Mouse (Mus musculus): ENCODE results near the gene V1ra8. TPM values are rescaled to one million over a fixed set of nuclear protein-coding genes. Genes with fewer than 3 reads are reported as not detected.

Gene V1ra8
- polyA plus RNA-seq, 1 experiment from 2014 or later = not detected

Other genes with a start within 250 kb of the V1ra8 start
- gene Vmn1r46, start 233.5 kb upstream of the V1ra8 start, polyA plus RNA-seq (2014; fragmentation: Nextera tagmentation; extraction: Ambion mirVana) = not detected in 2 replicates
- gene Vmn1r47, start 186.6 kb upstream of the V1ra8 start, polyA plus RNA-seq (2014; fragmentation: Nextera tagmentation; extraction: Ambion mirVana) = not detected in 2 replicates
- not detected in 2 replicates for gene Vmn1r48, start 166.0 kb upstream of the V1ra8 start, polyA plus RNA-seq (2014; fragmentation: Nextera tagmentation; extraction: Ambion mirVana)
- not detected in 2 replicates for gene Vmn1r49, start 124.3 kb upstream of the V1ra8 start, polyA plus RNA-seq (2014; fragmentation: Nextera tagmentation; extraction: Ambion mirVana)
- not detected in 2 replicates for gene Vmn1r50, start 101.4 kb upstream of the V1ra8 start, polyA plus RNA-seq (2014; fragmentation: Nextera tagmentation; extraction: Ambion mirVana)
- gene Vmn1r51, start 80.2 kb upstream of the V1ra8 start, polyA plus RNA-seq (2014; fragmentation: Nextera tagmentation; extraction: Ambion mirVana) = 0.15 TPM in 1 of 2 replicates, not detected in the other
- gene Vmn1r52, start 28.0 kb upstream of the V1ra8 start, polyA plus RNA-seq (2014; fragmentation: Nextera tagmentation; extraction: Ambion mirVana) = not detected in 2 replicates
- not detected in 2 replicates for gene Vmn1r53, start 21.6 kb downstream of the V1ra8 start, polyA plus RNA-seq (2014; fragmentation: Nextera tagmentation; extraction: Ambion mirVana)
- gene Vmn1r54, start 43.5 kb downstream of the V1ra8 start, polyA plus RNA-seq (2014; fragmentation: Nextera tagmentation; extraction: Ambion mirVana) = not detected in 2 replicates
- not detected in 2 replicates for gene BC048671, start 98.4 kb downstream of the V1ra8 start, polyA plus RNA-seq (2014; fragmentation: Nextera tagmentation; extraction: Ambion mirVana)
- gene Chst13, start 122.4 kb downstream of the V1ra8 start, polyA plus RNA-seq (2014; fragmentation: Nextera tagmentation; extraction: Ambion mirVana) = 3.1 and 6.4 TPM in 2 replicates
- gene Uroc1, start 130.5 kb downstream of the V1ra8 start, polyA plus RNA-seq (2014; fragmentation: Nextera tagmentation; extraction: Ambion mirVana) = 0.11 TPM in 1 of 2 replicates, not detected in the other
- gene Zxdc, start 166.7 kb downstream of the V1ra8 start, polyA plus RNA-seq (2014; fragmentation: Nextera tagmentation; extraction: Ambion mirVana) = 11.9 and 12.9 TPM in 2 replicates
- gene Cfap100, start 226.0 kb downstream of the V1ra8 start, polyA plus RNA-seq (2014; fragmentation: Nextera tagmentation; extraction: Ambion mirVana) = 0.62 and 0.65 TPM in 2 replicates